Mouse (Mus musculus): Measurements from ENCODE around the gene Thyn1.

Gene Thyn1

GRCm38 (mm10) chr9:26999461-27000395, at the start of gene Thyn1, which contains the start of gene Acad8:
Gene Thyn1 (plus strand): TSS chr9:26999710.
Gene Acad8 (minus strand): TSS chr9:26999566.
- peak; percentile 69 for DNase-seq (ENCODE audit: low spot score)

- no peak for DNase-seq (ENCODE audit: low spot score)
These were observed 21.8 kb upstream of the Thyn1 start for GRCm38 (mm10) chr9:26977754-26978153.

- DNase-seq (ENCODE audit: low spot score), result no peak
These were observed 20.7 kb upstream of the Thyn1 start for GRCm38 (mm10) chr9:26978776-26979175.

GRCm38 (mm10) chr9:26985090-26985613, 14.4 kb upstream of the Thyn1 start:
- DNase-seq (ENCODE audit: low spot score), result no peak

GRCm38 (mm10) chr9:26985668-26986277, 13.7 kb upstream of the Thyn1 start:
- no peak for DNase-seq (ENCODE audit: low spot score)

GRCm38 (mm10) chr9:26990181-26990580, 9.3 kb upstream of the Thyn1 start:
- no peak for DNase-seq (ENCODE audit: low spot score)

GRCm38 (mm10) chr9:26993118-26993517, 6.4 kb upstream of the Thyn1 start:
- no peak for DNase-seq (ENCODE audit: low spot score)

- no peak for DNase-seq (ENCODE audit: low spot score)
These were observed 5.6 kb upstream of the Thyn1 start for GRCm38 (mm10) chr9:26993900-26994299.

- no peak for DNase-seq (ENCODE audit: low spot score)
These were observed 2.4 kb upstream of the Thyn1 start for GRCm38 (mm10) chr9:26997062-26997461.

- DNase-seq (ENCODE audit: low spot score), result no peak
These were observed 2.0 kb upstream of the Thyn1 start for GRCm38 (mm10) chr9:26997501-26997900.

- no peak for DNase-seq (ENCODE audit: low spot score)
These were observed 645 bp upstream of the Thyn1 start for GRCm38 (mm10) chr9:26998669-26999460.

- no peak for DNase-seq (ENCODE audit: low spot score)
These were observed 5.7 kb downstream of the Thyn1 start for GRCm38 (mm10) chr9:27005231-27005630.

- DNase-seq (ENCODE audit: low spot score), result no peak
These were observed 6.4 kb downstream of the Thyn1 start for GRCm38 (mm10) chr9:27005933-27006332.

- no peak for DNase-seq (ENCODE audit: low spot score)
These were observed 7.4 kb downstream of the Thyn1 start for GRCm38 (mm10) chr9:27006866-27007265.

- DNase-seq (ENCODE audit: low spot score), result no peak
These were observed 9.7 kb downstream of the Thyn1 start for GRCm38 (mm10) chr9:27009231-27009630.

- no peak for DNase-seq (ENCODE audit: low spot score)
These were observed 12.1 kb downstream of the Thyn1 start for GRCm38 (mm10) chr9:27011572-27011971.

- DNase-seq (ENCODE audit: low spot score), result no peak
These were observed 19.5 kb downstream of the Thyn1 start for GRCm38 (mm10) chr9:27018961-27019360.

GRCm38 (mm10) chr9:27023681-27024080, 24.2 kb downstream of the Thyn1 start:
- DNase-seq (ENCODE audit: low spot score), result no peak

- DNase-seq (ENCODE audit: low spot score), result no peak
These were observed 27.2 kb downstream of the Thyn1 start for GRCm38 (mm10) chr9:27026708-27027107.

GRCm38 (mm10) chr9:27029022-27029827, 29.7 kb downstream of the Thyn1 start:
- peak; percentile 6 for DNase-seq (ENCODE audit: low spot score)

All from ovary, postnatal 10 days (tissue).